Mouse (Mus musculus): ENCODE results near the gene Gm5741.

The Gm5741 gene

GRCm38 (mm10) chr8:85067982-85068381, at the start of gene Gm5741:
TSS of gene Gm5741 (minus strand) at chr8:85067982.
- DNase-seq (ENCODE audit: low read depth, low spot score), result no peak

DNA sequence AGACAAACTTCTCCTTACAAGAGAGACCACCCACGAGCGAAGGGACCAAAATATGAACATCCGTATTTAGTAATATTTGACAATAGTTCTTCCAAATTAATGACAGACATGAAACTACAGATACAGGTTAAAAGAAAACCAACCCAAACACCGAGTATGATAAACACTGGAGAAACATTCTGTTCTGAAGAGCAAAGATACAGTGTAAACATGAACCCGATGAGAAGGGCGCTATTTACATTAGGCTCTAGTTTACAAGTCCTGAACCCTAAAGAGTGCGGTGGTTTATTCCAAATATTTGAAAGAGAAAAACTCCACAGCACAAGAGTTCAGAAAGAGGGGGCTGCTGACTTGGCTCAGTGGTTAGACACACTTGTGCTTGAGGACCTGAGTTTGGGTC, 49.2 kb upstream of the Gm5741 start:
- DNase-seq (ENCODE audit: low read depth, low spot score), result no peak

DNA sequence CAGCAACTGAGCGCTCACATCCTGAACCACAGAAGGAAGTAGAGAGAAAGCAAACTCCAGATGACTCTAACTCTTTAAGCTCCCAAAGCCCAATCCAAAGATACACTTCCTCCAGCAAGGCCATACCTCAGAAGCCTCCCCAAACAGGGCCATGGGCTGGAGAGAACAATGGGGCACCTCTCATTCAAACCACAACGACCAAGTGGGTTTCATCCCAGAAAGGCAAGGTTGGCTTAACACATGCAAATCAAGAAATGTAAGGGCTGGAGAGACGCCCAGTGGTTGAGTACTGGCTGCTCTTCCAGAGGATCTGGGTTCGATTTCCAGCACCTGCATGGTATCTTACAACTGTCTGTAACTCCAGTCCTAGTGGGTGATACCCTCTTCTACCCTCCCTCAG, 47.7 kb upstream of the Gm5741 start:
- DNase-seq (ENCODE audit: low read depth, low spot score), result no peak

DNA sequence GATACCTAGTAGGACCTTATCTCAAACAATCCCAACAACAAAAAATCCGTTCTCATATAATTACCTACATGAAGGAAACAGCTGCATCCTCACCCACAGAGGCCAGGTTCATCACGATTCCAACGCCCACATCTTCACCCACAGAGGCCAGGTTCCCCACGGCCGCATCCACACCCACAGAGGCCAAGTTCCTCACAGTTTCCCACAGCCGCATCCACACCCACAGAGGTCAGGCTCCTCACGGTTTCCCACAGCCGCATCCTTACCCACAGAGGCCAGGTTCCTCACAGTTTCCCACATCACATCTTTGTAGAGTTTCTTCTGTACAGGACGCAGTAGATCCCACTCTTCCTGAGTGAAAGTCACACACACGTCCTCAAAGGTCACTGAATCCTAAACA, 45.5 kb upstream of the Gm5741 start:
- DNase-seq (ENCODE audit: low read depth, low spot score), result no peak

GRCm38 (mm10) chr8:85100076-85100665, 32.4 kb upstream of the Gm5741 start:
- DNase-seq (ENCODE audit: low read depth, low spot score), result no peak

DNA sequence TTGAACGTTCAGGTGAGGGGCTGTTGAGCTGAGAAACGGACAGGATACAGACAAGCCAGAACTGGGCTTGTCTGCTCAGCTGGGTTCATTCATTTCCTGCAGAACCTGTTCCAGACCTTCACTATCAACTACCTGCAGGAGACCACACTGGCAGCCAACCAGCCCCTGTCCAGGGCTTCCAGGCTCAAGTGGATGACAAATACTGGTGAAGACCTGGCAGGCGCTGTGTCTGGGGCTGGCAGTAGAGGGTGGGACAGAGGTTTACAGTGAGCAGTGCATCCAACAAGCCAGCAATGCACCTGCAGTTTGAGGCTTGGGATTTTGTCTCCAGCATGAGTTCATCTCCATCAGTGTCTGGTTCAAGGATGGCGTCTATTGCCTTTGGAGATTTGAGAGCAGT, 29.1 kb upstream of the Gm5741 start:
- no peak for DNase-seq (ENCODE audit: low read depth, low spot score)

- no peak for DNase-seq (ENCODE audit: low read depth, low spot score)
Measured at GRCm38 (mm10) chr8:85096196-85096595, 28.4 kb upstream of the Gm5741 start.

- no peak for DNase-seq (ENCODE audit: low read depth, low spot score)
Measured at GRCm38 (mm10) chr8:85095566-85095965, 27.8 kb upstream of the Gm5741 start.

DNA sequence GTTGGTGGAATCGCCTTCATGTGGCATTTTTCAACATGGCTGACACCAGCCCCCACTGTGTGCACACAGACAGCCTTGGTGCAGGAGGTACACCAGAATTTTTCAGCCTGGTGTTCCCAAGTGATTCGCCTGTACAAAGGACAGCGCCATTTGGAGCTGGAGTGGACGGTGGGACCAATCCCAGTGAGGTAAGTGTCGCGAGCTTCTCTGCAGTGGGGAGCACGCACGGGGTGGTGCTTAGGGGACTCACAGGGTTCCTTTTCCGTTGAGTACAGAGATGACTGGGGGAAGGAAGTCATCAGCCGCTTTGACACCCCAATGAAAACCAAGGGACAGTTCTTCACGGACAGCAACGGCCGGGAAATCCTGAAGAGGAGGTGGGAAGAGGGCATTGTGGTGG, 27.3 kb upstream of the Gm5741 start:
- DNase-seq (ENCODE audit: low read depth, low spot score), result no peak

DNA sequence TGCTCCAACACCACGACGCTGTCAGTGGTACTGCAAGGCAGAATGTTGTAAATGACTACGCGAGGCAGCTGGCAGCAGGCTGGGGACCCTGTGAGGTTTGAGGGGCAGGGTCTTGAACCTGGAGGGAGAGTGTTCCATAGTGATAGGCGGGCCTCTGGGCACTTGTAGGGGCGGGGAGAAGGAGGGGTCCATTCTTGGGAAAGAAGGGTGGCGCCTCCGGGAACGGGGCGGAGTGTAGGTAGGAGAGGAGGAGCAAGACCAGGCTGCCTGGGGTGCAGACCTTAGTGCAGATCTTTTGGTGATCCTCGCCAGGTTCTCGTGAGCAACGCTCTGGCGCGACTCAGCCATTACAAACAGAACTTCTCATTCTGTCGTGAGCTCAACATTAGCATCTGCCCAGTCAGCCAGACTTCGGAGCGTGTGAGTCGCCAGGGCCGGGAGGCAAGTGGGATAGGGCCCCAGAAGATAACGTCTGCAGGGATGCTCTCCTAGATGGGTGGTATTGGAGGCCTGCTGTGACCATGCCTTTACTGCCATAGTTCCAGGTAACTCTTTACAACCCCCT, 23.8 kb upstream of the Gm5741 start:
- DNase-seq (ENCODE audit: low read depth, low spot score), result no peak

DNA sequence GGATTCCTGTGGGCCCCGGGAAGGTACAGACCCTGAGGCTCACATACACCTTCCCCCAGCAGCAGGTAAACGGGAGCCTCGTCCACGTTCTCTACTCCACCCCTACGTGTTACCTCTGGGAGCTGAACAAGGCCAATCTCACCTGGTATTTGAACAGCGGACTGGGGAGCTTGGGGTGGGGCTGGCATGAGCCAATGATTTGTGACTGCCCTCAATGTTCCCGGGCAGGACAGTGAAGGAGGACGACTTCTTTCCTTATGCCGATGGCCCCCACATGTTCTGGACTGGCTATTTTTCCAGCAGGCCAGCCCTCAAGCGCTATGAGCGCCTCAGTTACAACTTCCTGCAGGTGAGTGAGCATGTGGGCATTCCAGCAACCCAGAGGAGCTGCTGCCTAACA, 23.1 kb upstream of the Gm5741 start:
- no peak for DNase-seq (ENCODE audit: low read depth, low spot score)

GRCm38 (mm10) chr8:85088771-85089170, 21.0 kb upstream of the Gm5741 start:
- no peak for DNase-seq (ENCODE audit: low read depth, low spot score)

DNA sequence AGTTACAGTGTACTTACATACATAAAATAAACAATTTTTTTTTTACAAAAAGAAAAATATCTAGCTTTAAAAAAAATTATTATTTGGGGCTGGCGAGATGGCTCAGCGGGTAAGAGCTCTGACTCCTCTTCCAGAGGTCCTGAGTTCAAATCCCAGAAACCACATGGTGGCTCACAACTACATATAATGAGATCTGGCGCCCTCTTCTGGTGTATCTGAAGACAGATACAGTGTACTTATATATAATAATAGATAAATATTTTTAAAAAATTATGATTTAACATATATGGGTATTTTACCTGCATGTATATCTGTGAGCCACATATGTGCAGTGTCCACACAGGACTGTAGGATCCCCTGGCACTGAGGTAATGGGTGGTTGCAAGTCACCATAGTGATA, 18.5 kb upstream of the Gm5741 start:
- peak; percentile 45 for DNase-seq (ENCODE audit: low read depth, low spot score)

DNA sequence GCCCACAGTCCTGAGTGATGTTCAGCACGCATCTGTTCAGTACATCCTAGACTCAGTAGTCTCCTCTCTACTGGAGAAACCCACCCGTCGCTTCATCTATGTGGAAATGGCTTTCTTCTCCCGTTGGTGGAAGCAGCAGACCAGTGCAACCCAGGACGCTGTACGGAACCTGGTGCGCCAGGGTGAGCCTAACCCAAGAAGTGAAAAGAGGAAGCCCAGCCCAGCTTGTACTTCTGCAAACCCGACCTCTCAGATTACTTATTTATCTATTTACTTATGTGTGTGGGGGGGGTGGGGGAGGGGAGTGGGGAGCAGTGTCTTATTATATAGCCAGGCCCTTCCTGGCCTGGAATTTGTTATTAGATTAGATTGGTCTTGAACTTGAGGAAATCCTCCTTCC, 16.9 kb upstream of the Gm5741 start:
- no peak for DNase-seq (ENCODE audit: low read depth, low spot score)

GRCm38 (mm10) chr8:85083108-85083813, 15.5 kb upstream of the Gm5741 start, which contains the start of gene Man2b1:
TSS of gene Man2b1 (plus strand) at chr8:85083270.
- peak; percentile 92 for DNase-seq (ENCODE audit: low read depth, low spot score)

- peak; percentile 30 for DNase-seq (ENCODE audit: low read depth, low spot score)
Measured at GRCm38 (mm10) chr8:85082169-85082568, 14.4 kb upstream of the Gm5741 start.

DNA sequence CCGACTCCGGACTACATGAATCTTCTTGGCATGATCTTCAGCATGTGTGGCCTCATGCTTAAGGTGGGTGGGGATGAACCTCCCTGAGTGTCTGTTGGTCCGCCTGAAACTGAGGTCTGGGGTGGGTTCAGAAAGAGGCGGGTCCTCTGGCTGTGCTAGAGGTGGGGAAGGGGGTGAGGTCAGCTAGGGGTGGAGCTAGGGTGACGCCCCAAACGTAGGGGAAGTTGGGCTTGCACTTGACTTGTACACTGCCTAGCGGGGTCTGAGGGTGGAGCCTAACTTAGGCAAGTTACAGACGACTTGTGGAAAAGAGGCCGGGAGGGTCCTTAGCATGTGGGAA, 13.4 kb upstream of the Gm5741 start, which contains the start of gene Wdr83:
Gene Wdr83, minus strand, starts transcription at position 91 of the 340 bp plus-strand sequence.
- DNase-seq (ENCODE audit: low read depth, low spot score), result peak; percentile 71

- peak; percentile 85 for DNase-seq (ENCODE audit: low read depth, low spot score)
Measured at GRCm38 (mm10) chr8:85080532-85081215, 12.9 kb upstream of the Gm5741 start, which contains the start of gene Wdr83os. TSS of gene Wdr83os (plus strand) at chr8:85080740.

DNA sequence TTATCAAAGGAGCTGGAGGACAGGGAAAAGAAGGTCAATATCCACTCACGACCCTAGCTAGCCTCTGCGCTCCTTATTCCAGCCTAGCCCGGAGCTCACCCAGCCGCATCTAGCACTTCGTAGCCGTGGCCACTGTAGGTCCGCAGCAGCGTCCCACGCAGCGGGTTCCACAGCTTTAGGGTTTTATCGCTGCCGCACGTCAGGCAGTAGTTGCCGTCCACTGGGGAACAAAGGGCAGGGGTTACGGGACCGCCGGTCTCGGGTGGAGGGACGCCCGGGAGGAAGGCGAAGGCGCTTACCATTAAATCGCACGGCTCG, 12.4 kb upstream of the Gm5741 start:
- no peak for DNase-seq (ENCODE audit: low read depth, low spot score)

GRCm38 (mm10) chr8:85076993-85077392, 9.2 kb upstream of the Gm5741 start:
- peak; percentile 83 for DNase-seq (ENCODE audit: low read depth, low spot score)

DNA sequence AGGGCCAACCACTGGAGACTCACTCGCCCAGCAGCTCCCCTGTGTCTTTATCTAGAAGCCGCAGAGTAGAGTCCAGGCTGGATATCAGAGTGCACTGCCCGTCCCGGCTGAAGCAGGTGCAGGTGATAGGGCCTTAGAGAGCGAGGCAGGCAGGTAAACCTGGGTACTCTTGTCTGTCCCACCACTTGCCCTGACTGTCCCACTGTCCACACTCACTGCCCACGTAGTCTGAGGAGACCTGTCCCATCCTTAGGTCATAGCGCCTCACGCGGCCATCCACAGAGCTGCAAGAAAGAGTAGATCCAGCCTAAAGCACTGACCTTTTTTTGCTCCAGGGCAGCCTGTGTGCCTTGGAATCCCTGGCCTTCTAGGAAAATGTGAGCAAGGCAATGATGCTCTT, 8.2 kb upstream of the Gm5741 start:
- no peak for DNase-seq (ENCODE audit: low read depth, low spot score)

DNA sequence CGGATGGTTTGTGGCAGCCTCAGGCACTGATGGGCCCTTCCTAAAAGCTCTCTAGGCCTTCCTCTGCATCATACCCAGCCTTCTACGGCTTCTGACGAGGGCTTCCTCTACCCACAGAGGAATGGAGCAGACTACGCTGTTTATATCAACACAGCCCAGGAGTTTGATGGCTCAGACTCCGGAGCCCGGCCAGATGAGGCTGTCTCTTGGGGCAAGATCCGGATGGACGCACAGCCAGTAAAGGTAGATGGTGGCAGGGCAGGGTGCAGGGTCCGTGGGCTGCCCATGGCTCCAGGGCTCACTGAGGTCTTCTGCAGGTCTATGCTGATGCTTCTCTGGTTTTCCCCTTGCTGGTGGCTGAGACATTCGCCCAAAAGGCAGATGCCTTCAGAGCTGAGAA, 6.8 kb upstream of the Gm5741 start:
- DNase-seq (ENCODE audit: low read depth, low spot score), result no peak

GRCm38 (mm10) chr8:85074167-85074566, 6.4 kb upstream of the Gm5741 start:
- DNase-seq (ENCODE audit: low read depth, low spot score), result no peak

Data from CD4-positive helper T cell, adult 2 months (primary cell).